Mouse (Mus musculus): Measurements from ENCODE around the gene Bicc1. TPM values are rescaled to one million over a fixed set of nuclear protein-coding genes. Genes with fewer than 3 reads are reported as not detected.
"Not testable (repeated sequence)": the region's sequence is repeated elsewhere in the genome, so short reads cannot be mapped to it uniquely, and the experiment has no call there.

Gene Bicc1
- polyA plus RNA-seq, 1 experiment: 4.0 TPM

DNA sequence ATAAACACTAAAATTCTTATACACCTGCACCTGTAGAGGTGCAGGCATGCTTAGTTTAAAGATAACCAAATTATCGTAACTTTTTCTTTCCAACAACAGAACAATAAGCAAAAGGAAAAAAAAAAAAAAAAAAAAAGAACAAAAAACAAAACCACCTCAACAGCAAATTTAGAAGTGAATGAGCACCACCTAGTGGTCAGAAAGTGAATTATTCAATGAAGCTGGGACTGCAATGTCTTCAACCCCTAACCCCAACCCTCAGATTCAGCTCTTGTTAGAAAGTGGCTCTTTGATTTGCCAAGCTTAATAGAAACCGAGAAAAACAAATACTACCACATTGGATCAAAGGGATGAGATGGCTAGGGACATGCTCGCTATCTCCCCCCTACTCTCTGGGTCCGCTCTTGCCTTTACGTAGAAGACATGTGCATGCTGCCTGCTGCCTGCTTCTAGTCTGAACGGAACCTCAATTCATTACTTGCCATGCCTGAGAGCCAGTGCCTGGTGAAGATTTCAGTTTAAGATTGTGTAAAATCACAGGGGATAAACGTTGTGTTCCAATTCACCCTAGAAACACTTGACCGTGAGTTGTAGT, 195.8 kb downstream of the Bicc1 start:
- 54% methylated on average over 8 of the region's 8 CpGs for WGBS
- Histone ChIP-seq H3K27ac (ENCODE audit: control insufficient read depth, insufficient read depth, low read depth, low read length, poor library complexity) (no peak overlapping the region), H3K4me3 (replicated peaks; ENCODE audit: control insufficient read depth, low read depth, low read length) (no peak overlapping the region), H3K4me1 (ENCODE audit: control insufficient read depth, insufficient read depth, low read length) (no peaks in the 10 kb centered on the region)
- TF ChIP-seq CTCF (IDR thresholded peaks at IDR 0.05; ENCODE audit: control insufficient read depth, insufficient read depth, low read length) (no peak), POLR2A (IDR thresholded peaks at IDR 0.05; ENCODE audit: borderline replicate concordance, control insufficient read depth, low read depth, low read length) (no peak)

DNA sequence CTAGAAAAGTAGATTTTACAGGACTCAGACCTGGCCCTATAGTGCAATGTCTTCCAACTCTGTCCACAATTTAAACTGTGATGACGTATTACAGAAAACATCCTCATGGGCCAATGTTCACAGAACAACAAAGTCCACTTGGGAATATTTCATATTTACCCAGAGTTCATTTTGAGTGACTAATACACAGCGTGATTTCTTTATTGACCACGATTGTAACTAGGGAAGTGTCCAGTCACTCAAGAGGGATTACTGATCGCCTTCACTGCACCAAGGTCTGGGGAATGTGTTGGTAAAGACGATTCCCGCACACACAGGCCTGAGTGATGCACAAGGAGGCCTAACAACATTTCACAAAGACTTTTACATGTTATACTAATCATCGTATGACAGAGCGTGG, 197.9 kb downstream of the Bicc1 start:
- no peaks in the 10 kb centered on the region for H3K4me1 ChIP-seq (ENCODE audit: control insufficient read depth, insufficient read depth, low read length)
- TF ChIP-seq POLR2A (IDR thresholded peaks at IDR 0.05; ENCODE audit: borderline replicate concordance, control insufficient read depth, low read depth, low read length) (no peak), CTCF (IDR thresholded peaks at IDR 0.05; ENCODE audit: control insufficient read depth, insufficient read depth, low read length) (no peak)
- H3K4me3 ChIP-seq (replicated peaks; ENCODE audit: control insufficient read depth, low read depth, low read length): no peak overlapping the region
- H3K27ac ChIP-seq (ENCODE audit: control insufficient read depth, insufficient read depth, low read depth, low read length, poor library complexity): no peak overlapping the region
- WGBS: 79% methylated on average over 8 of the region's 8 CpGs

GRCm38 (mm10) chr10:70960396-70960795, 199.1 kb downstream of the Bicc1 start:
- WGBS: 88% methylated on average over 6 of the region's 6 CpGs
- not testable (repeated sequence) for H3K4me3 ChIP-seq (replicated peaks; ENCODE audit: control insufficient read depth, low read depth, low read length); H3K4me1 ChIP-seq (ENCODE audit: control insufficient read depth, insufficient read depth, low read length); H3K27ac ChIP-seq (ENCODE audit: control insufficient read depth, insufficient read depth, low read depth, low read length, poor library complexity)

DNA sequence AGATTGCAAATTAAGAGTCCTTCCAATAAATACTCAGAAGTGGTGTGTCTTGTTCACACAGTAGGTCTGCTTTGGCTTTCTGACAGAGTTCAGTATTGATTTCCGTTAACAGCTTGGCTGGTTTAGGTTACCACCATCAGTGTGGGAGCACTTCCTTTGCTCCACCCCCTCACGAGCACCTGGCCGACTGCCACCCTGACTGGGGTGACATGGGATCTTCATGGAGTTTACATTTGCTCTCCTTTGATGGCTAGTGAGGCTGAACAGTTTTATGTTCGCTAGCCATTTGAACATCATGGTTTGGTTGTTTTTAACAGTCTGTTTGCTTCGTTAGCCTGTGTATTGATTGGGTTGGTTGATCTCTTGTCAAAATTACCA, 206.7 kb downstream of the Bicc1 start:
- no peaks in the 10 kb centered on the region for H3K4me1 ChIP-seq (ENCODE audit: control insufficient read depth, insufficient read depth, low read length)
- H3K4me3 ChIP-seq (replicated peaks; ENCODE audit: control insufficient read depth, low read depth, low read length): no peak overlapping the region
- no peak for TF ChIP-seq CTCF (IDR thresholded peaks at IDR 0.05; ENCODE audit: control insufficient read depth, insufficient read depth, low read length)
- TF ChIP-seq POLR2A (IDR thresholded peaks at IDR 0.05; ENCODE audit: borderline replicate concordance, control insufficient read depth, low read depth, low read length): no peak
- H3K27ac ChIP-seq (ENCODE audit: control insufficient read depth, insufficient read depth, low read depth, low read length, poor library complexity): no peak overlapping the region
- 58% methylated on average over 5 of the region's 5 CpGs for WGBS

- TF ChIP-seq CTCF (IDR thresholded peaks at IDR 0.05; ENCODE audit: control insufficient read depth, insufficient read depth, low read length): no peak
- TF ChIP-seq POLR2A (IDR thresholded peaks at IDR 0.05; ENCODE audit: borderline replicate concordance, control insufficient read depth, low read depth, low read length): no peak
- Histone ChIP-seq H3K4me3 (replicated peaks; ENCODE audit: control insufficient read depth, low read depth, low read length) (no peak overlapping the region), H3K4me1 (ENCODE audit: control insufficient read depth, insufficient read depth, low read length) (no peaks in the 10 kb centered on the region), H3K27ac (ENCODE audit: control insufficient read depth, insufficient read depth, low read depth, low read length, poor library complexity) (no peak overlapping the region)
- WGBS: 79% methylated on average over 11 of the region's 11 CpGs
Observed at GRCm38 (mm10) chr10:70952056-70952769, 207.3 kb downstream of the Bicc1 start.

GRCm38 (mm10) chr10:70950105-70950424, 209.4 kb downstream of the Bicc1 start:
- H3K4me1 ChIP-seq (ENCODE audit: control insufficient read depth, insufficient read depth, low read length): no peaks in the 10 kb centered on the region
- TF ChIP-seq CTCF (IDR thresholded peaks at IDR 0.05; ENCODE audit: control insufficient read depth, insufficient read depth, low read length): no peak
- TF ChIP-seq POLR2A (IDR thresholded peaks at IDR 0.05; ENCODE audit: borderline replicate concordance, control insufficient read depth, low read depth, low read length): no peak
- H3K4me3 ChIP-seq (replicated peaks; ENCODE audit: control insufficient read depth, low read depth, low read length): no peak overlapping the region
- H3K27ac ChIP-seq (ENCODE audit: control insufficient read depth, insufficient read depth, low read depth, low read length, poor library complexity): no peak overlapping the region
- 61% methylated on average over 3 of the region's 3 CpGs for WGBS

- TF ChIP-seq POLR2A (IDR thresholded peaks at IDR 0.05; ENCODE audit: borderline replicate concordance, control insufficient read depth, low read depth, low read length): no peak
- no peak for TF ChIP-seq CTCF (IDR thresholded peaks at IDR 0.05; ENCODE audit: control insufficient read depth, insufficient read depth, low read length)
- H3K4me1 ChIP-seq (ENCODE audit: control insufficient read depth, insufficient read depth, low read length): no peaks in the 10 kb centered on the region
- H3K27ac ChIP-seq (ENCODE audit: control insufficient read depth, insufficient read depth, low read depth, low read length, poor library complexity): no peak overlapping the region
- no peak overlapping the region for H3K4me3 ChIP-seq (replicated peaks; ENCODE audit: control insufficient read depth, low read depth, low read length)
- 56% methylated on average over 23 of the region's 23 CpGs for WGBS
Observed at GRCm38 (mm10) chr10:70949254-70950104, 210.0 kb downstream of the Bicc1 start.

DNA sequence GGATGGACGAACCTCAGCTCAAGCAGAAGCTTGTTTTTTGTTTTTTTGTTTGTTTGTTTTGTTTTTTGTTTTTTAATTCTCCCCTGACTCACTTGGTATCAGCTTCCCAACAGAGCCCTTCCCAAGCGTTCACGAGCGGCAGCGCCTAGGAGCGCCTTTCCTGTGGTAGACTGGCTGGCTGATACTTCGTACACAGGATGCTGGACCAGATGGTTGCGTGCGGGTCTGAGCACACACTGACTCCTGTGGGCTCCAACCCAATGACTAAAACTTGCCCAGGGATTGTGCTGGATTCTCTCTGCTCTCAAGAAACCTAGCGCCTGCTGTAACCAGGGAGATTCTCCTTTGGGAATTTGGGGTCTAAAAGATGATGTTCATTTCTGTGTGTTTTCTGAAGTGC, 211.2 kb downstream of the Bicc1 start:
- Histone ChIP-seq H3K27ac (ENCODE audit: control insufficient read depth, insufficient read depth, low read depth, low read length, poor library complexity) (no peak overlapping the region), H3K4me1 (ENCODE audit: control insufficient read depth, insufficient read depth, low read length) (no peaks in the 10 kb centered on the region), H3K4me3 (replicated peaks; ENCODE audit: control insufficient read depth, low read depth, low read length) (no peak overlapping the region)
- TF ChIP-seq POLR2A (IDR thresholded peaks at IDR 0.05; ENCODE audit: borderline replicate concordance, control insufficient read depth, low read depth, low read length) (no peak), CTCF (IDR thresholded peaks at IDR 0.05; ENCODE audit: control insufficient read depth, insufficient read depth, low read length) (no peak)
- WGBS: 85% methylated on average over 10 of the region's 10 CpGs

- H3K4me1 ChIP-seq (ENCODE audit: control insufficient read depth, insufficient read depth, low read length); H3K4me3 ChIP-seq (replicated peaks; ENCODE audit: control insufficient read depth, low read depth, low read length); H3K27ac ChIP-seq (ENCODE audit: control insufficient read depth, insufficient read depth, low read depth, low read length, poor library complexity): not testable (repeated sequence)
- 85% methylated on average over 13 of the region's 13 CpGs for WGBS
Observed at GRCm38 (mm10) chr10:70946121-70946520, 213.4 kb downstream of the Bicc1 start.
